Mouse (Mus musculus) A20 (cell line): ENCODE measurements at regions not wholly inside any gene's neighbourhood (a gene's known extent, or its start where the extent isn't known, plus 50 kb on each side); places are given as distances from the start of the nearest gene placed in this dataset.
"Not testable (repeated sequence)": the region's sequence is repeated elsewhere in the genome, so short reads cannot be mapped to it uniquely, and the experiment has no call there.

Experiments
- DNase-seq: peaks from one replicate; pipeline ENCODE4 v3.0.0-alpha.2; 2011; ENCODE audit warnings: low read depth, low spot score

DNA sequence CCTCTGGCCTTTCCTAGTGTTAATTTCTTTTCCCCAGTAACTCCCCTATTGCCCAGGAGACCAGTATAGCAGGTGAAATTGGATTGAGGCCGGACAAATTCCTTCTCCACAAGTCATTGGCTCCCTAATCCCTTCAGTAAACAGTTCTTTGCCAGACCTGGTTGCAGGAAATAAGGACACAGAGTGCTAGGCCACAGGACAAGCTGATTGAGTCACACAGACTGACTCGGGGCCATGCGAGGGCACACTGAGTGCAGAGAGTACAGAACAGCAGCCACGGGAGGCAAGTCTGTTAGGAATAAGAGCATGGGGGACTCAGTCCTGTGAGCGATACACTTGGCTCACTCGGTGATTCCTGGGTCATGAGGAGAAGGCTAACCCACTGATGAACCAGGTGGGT is 134.3 kb upstream of the Ajap1 start:
- no peak for DNase-seq

DNA sequence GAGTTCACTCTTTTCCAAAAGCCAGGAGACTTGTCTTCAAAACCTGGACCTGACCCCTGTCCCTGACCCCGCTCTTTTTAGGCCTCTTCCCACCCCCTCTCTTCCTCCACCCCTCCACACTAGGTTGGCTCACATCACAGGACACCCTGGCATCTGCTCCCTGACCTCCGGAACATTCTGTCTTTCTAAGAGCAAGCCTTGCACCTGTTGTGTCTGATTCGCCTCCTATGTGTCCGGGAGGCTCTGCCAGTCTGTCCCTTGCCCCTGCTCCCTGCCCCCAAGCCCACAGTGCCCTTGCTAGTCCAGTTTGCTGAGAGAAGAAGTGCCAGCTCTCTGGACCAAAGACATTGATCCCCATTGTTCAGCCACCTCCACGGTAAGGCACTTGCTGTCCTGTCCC is 138.3 kb upstream of the Ajap1 start:
- no peak for DNase-seq

DNA sequence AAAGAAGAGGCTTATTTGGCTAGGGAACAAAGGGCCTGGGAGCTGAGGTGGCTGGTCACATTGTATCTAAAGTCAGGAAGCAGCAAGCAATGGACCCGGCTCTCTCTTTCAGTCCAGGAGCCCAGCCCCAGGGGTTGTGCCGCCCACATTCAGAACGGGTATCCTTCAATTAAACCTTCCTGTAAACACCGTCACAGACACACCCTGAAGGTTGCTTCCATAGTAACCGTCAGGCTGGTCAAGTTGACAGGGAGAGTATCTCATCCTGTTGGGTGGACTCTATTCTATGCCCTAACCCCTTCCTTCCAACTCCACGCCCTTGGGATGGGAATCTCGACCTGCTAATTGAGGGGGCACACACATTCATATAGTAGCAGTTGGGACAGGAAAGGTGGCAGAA is 148.6 kb upstream of the Ajap1 start:
- no peak for DNase-seq

DNA sequence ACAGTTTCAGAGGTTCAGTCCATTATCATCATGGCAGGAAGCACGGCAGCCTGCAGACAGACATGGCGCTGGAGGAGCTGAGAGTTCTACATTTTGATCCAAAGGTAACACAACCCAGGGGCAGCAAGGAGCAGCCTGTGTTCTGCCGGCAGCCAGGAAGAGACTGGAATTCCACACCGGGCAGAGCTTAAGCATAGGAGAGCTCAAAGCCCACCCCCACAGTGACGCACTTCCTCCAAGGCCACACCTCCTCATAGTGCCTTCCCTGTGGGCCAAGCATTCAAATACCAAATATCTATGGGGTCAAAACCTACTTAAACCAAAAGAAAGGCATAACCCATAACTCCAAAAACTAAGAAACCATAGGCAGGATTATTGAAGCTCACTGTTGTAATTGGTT is 149.4 kb upstream of the Ajap1 start:
- DNase-seq: no peak

DNA sequence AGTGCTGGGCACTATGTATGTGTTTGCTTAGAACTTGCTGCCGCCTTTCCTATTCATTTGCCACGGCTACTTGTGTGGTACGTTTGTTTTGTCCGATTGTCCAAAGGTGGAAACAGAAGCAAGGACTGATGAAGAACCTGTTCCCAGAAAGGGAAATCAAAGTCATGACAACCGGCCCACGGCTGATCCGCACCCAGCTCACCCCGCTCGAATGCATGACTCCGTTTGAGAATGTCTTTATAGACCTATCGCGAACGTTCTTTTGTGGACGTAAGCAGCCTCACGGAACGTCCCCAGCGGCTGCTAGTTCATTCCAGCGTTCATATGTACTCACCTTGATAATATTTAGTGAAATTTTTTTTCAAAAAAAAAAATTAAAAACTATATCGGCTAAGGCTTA is 149.9 kb upstream of the Ajap1 start:
- DNase-seq: no peak

DNA sequence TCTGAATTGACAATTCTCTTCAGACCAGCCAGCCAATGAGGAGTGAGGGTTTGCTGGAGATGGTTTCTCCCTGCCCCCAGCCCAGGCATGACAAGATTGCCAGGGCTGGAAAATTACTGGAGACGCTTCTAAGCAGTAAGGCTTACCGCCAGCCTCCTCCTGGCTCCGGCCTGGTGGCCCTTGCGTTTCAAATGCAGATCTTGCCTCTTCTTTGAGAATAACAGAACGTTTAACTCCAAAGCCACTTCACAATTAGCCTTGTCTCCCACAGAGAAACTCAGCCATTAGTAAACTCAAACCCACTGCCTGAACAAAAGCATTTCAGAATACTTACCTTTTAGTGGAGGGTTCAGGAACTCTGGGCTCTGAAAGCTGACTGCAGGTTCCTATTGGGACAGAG is 150.6 kb upstream of the Ajap1 start:
- DNase-seq: no peak

DNA sequence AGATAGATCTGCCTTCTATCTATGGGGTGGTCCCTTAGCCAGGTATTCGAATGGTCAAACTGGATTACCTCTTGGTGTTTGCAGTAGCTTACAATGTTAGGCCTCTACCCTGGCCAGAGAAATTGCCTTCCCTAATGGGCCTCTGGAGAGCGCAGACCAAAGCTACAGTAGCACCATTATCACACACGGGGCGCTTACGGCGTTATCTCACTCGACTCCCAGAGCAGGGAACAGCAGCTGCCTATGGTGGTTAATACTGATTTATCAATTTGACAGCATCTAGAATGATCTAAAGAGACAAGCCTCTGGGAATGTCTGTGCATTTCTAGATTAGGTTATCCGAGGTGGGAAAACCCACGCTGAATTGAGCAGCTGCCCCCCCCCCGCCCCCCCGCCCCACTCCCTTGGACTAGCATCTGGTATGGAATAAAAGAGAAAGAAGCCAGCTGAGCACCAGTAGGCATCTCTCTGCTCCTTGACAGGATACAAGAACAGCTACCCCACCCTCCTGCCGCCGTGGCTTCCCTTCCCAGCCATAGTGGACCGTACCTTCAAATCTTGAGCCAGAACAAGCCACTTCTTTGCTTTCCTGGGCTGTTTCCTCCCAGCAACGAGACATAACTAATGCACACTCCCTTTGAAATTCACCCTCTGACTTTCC is 151.7 kb upstream of the Ajap1 start:
- DNase-seq: no peak

DNA sequence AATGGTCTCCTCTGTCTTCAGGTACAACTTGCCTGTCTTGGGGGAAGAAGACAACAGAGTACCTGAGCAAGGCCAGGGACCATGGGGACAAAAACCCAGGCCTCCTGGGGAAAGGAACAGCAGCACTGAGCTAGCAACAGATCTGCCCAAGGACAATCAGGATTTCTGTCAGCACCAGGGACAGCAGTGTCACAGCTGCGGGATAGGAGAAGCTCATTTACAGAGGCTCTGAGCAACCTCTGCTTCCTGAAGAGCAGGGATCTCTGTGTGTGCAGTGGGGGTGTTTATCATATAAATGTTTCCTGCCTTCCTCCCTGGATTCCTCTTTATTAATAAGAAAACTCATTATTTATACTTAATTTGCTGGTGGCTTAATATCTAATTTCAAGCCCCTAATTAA is 155.4 kb upstream of the Ajap1 start:
- DNase-seq: no peak

DNA sequence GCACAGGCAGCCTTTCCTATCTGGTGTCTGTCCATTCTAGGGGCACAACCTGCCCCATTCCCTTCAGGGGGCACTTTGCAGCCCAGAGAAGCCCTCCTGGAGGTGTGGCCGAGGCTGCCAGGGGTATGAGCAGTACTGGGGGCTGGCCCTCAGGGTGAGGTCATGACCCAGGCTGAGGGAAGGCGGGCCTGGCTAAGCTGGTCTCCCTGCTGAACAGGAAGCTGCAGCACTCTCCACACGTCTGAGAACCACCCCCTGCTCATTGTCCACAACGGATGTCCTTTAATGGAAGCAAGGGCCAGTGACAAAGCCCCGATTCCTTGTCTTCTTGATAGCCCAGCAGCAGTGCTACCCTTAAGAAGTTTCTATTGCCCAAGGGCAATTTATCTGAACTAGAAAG is 169.2 kb upstream of the Ajap1 start:
- no peak for DNase-seq

DNA sequence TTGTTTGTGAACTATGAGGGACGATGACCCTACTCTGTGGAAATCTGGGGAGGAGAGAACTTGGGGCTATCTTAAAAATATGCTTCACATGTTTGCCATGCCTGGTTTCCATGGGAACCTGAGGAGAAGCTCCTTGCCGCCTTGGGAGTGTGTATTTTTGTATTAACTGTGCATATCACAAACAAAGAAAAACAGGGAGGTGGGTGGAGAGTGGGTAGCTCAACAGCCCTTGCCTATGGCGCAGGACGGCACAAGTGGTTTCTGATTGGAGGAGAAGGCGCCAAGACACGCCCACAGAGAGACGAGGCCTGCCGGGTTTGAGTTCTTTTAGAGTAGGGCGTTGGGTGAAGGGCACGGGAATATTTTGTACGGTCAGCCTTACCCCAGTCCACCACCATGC is 170.2 kb upstream of the Ajap1 start:
- no peak for DNase-seq

DNA sequence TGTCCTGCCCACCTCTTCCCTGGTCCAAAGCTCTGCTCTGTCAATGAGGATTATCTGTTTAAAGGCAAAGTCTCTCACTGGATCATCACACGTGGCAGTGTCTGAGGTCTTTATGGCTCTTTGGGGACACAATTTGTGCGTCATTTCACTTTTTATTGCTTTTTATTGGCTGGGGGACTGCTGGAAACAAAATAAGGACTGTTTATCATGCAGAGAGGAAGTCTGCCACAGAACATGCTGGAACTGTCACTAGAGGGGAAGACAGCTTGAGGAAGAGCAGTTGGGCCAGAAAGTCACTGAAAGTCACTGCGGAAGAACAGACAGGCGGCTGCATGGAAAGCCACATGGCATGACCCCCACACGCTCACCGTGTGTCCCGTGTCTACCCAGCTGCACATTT is 180.1 kb upstream of the Ajap1 start:
- no peak for DNase-seq

DNA sequence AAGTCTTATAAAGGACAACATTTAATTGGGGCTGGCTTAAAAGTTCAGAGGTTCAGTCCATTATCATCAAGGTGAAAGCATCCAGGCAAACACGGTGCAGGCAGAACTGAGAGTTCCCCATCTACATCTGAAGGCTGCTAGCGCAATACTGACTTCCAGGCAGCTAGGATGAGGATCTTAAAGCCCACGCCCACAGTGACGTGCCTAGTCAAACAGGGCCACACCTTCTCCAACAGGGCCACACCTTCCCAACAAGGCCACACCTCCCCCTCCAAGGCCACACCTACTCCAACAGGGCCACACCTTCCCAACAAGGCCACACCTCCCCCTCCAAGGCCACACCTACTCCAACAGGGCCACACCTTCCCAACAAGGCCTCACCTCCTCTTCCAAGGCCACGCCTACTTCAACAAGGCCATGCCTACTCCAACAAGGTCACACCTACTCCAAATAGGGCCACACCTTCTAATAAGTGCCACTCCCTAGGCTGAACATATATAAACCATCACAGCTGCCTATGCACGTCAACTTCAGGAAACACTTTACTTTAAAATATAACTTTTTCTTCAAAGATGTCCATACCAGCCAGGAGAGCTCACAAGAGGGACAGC is 184.1 kb upstream of the Ajap1 start:
- not testable (repeated sequence) for DNase-seq

DNA sequence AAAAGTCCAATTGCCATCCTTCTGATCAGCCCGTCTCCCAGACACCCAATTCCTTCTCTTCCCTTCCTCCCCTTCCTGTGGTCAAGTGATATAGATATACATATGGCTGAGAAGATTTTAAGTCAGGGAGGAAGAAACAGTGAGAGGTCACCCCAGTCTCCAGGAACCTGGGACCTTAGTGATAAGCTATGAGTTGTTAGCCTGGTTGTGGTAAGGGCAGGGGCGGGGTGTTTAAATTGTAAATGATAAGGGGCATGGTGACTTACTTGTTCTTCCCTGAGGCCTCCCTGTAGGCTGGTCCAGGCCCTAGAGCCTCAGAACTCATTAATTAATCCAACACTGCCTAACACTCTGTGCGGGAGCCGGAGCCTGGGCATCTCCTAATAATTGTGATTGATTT is 186.5 kb upstream of the Ajap1 start:
- no peak for DNase-seq

DNA sequence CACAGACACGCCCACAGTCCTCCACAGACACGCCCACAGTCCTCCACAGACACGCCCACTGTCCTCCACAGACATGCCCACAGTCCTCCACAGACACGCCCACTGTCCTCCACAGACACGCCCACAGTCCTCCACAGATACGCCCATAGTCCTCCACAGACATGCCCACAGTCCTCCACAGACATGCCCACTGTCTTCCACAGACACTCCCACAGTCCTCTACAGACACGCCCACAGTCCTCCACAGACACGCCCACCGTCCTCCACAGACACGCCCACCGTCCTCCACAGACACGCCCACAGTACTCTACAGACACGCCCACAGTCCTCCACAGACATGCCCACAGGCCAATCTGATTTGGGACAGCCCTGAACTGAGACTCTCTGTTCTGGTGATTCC is 187.6 kb upstream of the Ajap1 start:
- no peak for DNase-seq

DNA sequence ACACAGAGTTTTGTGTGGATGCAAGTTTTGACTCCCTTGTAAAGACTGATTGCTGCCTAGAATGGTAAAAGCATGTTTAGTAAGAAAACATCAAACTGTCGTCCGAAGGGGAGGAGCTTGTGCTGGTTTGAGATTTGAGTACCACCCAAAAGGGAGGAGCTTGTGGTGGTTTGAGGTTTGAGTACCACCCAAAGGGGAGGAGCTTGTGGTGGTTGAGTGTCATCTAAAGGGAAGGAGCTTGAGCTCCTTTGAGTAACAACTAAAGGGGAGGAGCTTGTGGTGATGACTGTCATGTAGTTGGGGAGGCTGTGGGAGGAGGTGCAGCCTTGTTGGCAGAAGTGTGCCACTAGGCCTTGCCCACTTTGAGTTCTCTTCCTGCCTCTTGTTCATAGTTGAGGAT is 192.8 kb upstream of the Ajap1 start:
- no peak for DNase-seq

DNA sequence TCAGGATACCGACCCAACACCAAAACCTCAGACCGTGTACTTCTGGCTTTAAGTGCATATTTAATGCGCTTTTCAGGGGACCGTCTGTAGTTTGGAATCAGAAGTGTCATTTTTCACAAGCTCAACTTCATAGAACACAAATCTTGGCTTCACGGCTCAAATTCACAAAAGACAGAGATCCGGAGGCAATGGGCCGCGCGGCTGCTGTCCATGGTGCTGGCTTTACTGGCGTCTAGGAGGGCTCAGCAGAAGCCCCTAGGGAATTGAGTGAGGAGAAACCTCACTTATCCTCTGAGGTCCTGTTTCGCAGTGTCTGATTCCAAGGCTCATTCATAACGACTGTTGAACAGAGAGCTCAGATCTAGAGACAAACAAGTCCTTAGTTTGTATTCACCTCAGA is 196.5 kb upstream of the Ajap1 start:
- DNase-seq: no peak

DNA sequence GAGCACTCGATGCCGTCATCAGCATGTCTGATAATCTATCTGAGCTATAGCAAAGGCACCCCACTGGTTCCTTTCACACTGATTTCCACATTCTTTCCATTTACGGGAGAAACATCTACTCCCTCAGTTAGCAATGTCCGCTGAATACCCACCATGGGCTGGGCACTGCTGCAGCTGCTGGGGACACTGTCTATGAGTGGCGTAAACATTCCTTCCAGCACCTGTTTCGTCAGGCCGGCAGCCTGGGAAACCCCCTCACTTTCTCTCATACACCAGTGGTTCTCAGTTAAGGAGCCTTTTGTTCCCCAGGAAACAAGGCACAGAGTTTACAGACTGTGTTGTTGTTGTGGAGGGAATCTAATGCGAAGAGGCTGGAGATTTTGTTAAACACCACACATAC is 205.8 kb upstream of the Ajap1 start:
- DNase-seq: no peak

DNA sequence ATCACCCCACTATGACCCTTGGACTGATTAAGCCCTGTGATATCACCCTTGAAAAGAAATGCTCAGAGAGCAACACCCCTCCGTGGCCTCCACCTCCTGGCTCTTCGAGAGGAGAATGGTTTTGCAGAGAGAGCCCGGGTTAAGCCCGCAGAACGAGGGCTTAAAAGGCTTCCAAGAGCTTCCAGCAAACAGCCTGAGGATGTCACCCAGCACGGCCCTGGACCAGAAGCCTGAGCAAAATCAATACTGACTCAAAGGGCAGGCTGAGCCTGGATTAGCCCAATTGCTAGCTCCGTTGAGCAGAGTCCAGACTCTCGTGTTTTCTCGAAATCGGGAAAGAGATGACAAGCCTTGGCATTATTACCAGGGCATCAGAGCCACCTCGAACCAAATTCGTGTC is 211.3 kb upstream of the Ajap1 start:
- DNase-seq: no peak

DNA sequence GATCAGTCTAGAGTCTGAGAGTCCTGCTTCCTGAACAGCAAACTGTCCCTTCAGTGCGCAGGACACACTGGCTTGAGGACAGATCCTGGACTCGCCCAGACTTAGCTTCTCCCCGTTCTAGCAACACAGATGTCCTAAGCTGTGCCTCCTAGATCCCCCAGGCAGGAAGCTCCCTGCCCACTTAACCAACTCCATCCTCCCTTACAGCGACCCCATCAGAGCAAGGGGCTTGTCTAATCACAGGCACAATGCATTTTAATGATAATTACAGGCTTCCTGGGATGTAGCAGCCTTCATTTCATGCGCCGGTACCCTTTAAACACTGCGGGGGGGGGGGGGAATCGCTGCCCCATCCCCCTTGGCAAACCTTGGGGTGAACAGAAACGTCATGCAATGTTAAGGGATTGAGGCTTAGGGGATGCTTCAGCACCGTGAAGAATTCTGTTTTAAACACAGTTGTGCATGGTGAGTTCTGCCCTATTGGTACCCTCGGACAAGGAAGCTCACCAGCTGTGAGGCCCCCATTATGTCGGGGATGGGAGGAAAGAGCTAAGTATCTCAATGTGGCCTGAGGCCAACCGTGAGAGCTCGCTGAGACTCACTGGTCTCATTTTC is 213.9 kb upstream of the Ajap1 start:
- no peak for DNase-seq

DNA sequence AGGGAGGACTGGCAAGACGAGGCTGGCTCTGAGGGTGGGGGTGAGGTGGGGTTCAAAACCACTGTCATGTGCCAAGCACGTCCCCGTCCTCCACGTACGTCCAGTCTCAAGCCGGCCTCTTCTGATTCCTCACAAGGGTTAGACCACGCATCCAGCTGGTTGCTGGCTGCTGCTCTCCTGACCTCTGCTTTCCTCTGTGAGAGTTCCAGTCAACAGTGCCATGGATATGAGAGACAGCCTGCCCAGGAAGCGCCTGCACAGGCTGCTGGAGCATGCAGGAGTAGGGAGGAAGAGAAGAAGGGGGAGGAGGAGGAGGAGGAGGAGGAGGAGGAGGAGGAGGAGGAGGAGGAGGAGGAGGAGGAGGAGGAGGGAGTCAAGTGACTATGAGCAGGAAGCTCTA is 224.6 kb upstream of the Ajap1 start:
- DNase-seq: no peak

DNA sequence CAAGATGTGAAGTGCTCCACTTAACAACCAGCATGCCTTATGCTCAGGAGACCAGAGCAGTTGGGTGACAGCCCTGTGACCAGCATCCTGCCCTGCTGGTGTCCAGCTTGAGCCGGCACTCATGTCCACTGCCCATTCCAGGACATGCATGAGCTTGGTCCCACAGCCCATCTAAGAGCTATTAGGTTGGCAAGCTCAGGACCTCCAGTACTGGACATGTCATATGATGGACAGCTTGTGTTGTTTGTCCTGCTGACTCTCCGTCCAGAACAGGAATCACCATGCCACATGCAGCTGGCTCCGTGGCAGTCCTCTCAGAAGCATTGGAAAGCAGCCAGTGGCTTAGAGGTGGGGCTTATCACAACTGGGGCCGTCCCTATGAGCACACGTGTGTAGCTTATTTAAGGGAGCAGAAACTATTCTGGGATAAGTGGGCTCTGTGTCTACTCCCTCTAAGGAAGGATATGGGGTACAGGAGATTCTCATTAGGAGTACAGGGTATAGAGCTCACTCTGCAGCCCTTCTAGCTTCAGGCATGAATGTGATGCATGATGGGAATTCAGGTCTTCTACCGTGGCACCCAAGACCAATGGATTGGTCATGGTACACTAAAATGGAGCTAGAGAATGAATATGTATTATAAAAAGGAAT is 232.5 kb upstream of the Ajap1 start:
- no peak for DNase-seq

DNA sequence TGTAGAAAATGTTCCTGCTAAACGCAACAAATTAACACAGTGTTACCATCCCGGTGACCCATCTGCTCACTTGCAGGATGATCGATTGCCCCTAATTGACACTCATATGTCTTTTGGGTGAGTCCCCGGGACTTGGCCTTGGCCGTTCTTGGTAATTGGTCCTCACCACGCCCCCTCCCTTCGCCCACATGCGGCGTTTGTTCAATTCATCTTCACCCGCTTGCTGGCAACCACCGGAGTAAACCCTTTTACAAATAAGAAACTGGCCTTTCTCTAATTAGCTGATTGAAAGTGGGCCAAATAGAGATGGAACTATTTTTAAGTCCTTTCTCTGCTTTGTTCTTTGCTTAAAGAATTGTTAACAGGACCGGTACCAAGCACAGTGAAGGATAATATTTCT is 234.7 kb upstream of the Ajap1 start:
- DNase-seq: no peak

DNA sequence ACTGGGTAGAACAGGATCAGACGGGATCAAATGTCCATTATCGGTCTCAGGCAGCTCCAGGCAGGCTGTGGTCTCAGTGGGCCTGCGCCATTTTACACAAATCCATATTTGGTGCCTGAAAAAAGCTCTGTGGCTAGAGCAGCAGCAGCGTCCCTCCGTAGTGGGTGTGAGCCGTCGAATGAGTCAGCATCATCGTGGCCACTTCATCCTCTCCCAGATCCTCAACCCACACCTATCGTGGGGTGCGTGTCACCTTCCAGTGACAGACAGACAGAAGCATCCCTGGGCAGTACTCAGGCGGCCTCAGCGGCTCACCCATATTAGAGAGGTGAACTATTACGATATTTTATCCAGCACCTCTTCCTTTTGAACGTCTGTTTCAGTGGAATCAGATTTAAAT is 233.0 kb upstream of the A430005L14Rik start:
- no peak for DNase-seq
